Mouse (Mus musculus): Measurements from ENCODE around the gene P3h4.

P3h4 gene

DNA sequence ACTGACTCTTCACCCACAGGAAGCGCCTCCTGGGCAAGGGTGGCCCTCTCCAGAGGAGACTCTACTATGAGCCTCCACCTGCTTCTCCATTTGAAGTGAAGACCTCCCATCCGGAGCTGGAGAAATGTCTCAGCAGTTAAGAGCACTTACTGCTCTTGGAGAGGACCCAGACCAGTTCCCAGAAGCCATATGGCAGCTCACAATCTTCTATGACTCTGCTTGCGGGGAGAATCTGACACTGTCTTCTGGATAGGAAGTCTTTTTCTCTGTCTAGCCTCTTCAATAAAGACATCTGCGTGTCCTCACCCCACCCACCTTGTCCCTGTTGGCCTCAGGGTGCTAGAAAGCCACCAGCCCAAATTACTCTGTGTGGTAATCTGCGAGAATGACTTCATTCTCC is 21.7 kb downstream of the P3h4 start:
- no peak for DNase-seq (ENCODE audit: low spot score)

DNA sequence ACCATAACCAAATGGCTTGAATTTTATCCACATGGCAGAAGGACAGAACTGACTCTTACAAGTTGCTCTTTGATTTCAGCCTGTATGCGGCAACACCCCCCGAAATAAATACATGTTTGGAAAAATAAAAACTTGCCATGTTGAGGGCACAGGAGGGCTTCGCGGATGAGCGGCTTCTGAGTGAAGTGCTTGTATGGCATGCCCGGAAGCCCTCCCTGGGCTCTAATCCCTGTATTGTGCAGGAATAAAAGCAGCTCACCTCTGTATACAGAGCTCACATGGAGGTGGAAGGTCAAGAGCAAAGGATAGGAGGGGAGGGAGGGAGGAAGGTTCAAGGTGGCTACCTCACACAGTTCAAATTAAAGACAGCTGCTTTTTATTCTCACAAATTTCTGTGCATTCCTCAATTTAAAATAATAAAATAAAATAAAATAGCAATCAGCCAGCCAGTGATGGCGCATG is 22.7 kb downstream of the P3h4 start:
- DNase-seq (ENCODE audit: low spot score): no peak

- DNase-seq (ENCODE audit: low spot score): peak; percentile 51
Observed at GRCm38 (mm10) chr11:100391081-100391883, 23.4 kb downstream of the P3h4 start.

GRCm38 (mm10) chr11:100389931-100390445 is 24.6 kb downstream of the P3h4 start:
- no peak for DNase-seq (ENCODE audit: low spot score)

GRCm38 (mm10) chr11:100388588-100388987 is 26.0 kb downstream of the P3h4 start:
- no peak for DNase-seq (ENCODE audit: low spot score)

- no peak for DNase-seq (ENCODE audit: low spot score)
Observed at GRCm38 (mm10) chr11:100387589-100388375, 26.9 kb downstream of the P3h4 start.

DNA sequence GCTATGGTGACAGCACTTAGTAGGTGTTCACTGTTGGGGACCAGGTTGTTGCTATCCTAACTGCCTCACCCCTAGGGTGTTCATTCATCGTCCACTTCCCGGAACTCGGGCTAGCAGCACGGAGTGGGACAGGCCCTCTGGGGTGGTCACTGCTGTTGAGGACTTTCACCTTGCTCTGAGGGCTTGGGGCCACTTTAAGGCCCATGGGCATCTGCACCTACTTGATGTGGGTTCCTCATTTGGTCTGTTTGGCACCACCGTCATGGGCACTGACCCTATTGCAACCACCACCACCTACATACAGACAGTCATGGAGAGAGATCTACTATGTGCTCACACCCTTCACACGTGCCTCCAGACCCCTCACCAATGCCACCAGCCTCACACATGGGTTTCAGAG is 27.5 kb downstream of the P3h4 start:
- no peak for DNase-seq (ENCODE audit: low spot score)

DNA sequence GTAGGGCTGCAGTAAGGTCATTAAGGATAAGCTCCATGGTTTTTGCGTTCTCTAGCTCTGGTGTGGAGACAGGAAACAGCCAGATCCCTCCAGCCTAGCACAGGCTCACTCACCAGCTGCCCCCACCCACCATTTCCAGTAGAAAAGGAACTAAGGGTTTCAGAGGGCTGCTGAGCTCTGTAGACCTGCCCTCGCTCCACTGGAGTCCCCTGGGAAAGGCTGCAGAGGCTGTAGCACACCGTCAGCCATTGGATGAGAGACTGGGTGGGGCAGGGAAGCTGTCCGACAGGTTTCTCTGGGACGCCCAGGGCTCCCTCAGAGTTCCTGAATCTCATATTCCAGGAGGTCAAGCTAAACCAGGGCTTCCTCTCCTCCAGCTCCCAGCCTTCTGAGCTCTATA is 28.1 kb downstream of the P3h4 start:
- DNase-seq (ENCODE audit: low spot score): no peak

DNA sequence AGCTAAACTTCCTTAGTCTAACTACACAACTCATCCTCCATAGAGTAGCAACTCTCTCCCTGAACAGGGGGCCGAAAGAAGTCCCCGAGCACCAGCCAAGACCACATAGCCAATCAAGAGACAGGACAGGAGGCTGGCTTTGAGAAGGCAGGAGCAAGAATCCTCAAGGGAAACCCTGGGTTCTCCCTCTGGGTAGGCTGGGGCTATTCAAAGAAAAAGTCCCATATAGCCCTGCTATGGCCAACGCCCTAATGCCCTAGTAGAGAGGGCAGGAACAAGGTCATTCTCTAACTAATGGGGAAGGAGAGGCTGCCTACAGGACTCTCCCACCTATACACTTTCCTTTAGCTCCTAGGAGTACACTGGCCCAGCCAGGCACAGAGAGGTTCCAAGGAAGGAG is 29.6 kb downstream of the P3h4 start:
- no peak for DNase-seq (ENCODE audit: low spot score)

GRCm38 (mm10) chr11:100382682-100383081 is 32.0 kb downstream of the P3h4 start:
- DNase-seq (ENCODE audit: low spot score): no peak

GRCm38 (mm10) chr11:100379311-100379710 is 35.3 kb downstream of the P3h4 start:
- no peak for DNase-seq (ENCODE audit: low spot score)

DNA sequence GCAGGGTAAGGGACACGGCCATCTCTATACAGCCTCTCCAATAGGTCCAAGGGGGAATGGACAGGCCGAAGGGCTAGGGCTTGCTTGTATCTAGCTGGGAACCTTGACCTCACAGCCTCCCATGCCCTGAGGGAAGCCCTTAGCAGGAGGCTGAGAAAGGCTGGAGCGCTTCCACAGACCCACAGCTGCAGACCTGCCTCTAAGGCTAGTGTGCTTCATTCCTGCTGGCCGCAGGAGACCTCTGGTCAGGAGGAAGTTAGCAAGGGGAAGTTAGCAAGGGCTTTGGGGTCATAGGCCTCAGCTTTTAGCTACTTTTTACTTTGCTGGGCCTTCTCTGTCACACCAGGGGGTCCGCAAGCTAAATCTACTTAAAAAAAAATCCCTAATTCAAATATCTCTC is 36.2 kb downstream of the P3h4 start:
- no peak for DNase-seq (ENCODE audit: low spot score)

GRCm38 (mm10) chr11:100377989-100378388 is 36.6 kb downstream of the P3h4 start:
- no peak for DNase-seq (ENCODE audit: low spot score)

DNA sequence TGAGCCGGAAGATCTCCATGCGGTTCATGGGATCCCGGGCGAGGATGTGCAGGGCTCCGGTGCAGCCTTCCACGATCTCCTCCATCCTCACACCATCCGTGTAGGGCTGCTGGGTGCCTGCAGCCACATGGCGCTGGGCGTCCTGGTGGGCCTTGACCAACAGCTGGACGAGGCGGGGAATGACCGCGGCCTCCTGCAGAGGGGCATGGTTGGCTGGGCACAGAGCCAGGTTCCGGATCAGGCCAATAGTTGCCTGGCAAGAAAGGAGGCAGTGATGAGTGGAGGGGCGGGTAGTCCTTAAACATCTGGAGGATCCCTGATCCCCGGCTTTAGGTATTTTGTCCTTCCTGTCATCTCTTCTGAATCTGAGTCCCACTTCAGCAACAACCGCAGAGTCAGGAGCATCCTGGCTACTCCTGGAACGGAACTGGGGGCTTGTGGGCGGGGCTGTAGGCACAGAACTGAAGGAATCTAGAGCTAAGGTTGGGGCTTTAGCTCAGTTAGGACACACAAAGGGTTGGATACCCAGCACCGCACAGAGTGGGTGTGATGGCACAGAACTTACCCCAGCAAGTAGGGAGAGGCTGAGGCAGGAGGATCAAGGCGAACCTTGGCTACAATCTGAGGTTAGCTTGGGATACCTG is 37.8 kb downstream of the P3h4 start:
- no peak for DNase-seq (ENCODE audit: low spot score)

- DNase-seq (ENCODE audit: low spot score): no peak
Observed at GRCm38 (mm10) chr11:100376005-100376404, 38.6 kb downstream of the P3h4 start.

DNA sequence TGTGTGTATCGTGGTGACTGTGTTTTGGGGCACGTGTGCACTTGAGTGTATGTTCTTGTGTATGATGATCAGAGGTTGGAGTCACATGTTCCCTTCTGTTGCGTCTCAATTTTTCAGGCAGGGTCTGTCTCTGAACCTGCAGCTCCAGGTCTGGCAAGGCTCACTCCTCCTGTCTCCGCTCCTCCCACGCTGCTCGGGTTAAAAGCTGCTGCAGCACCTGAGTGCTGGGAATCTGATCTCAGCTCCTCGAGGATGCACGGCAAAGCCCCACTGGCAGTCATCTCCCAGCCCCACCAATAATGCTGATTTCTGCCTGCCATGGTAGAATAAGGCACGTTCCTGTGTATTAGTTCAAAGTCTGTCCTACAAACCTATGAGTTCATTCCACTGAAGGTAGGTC is 39.5 kb downstream of the P3h4 start:
- no peak for DNase-seq (ENCODE audit: low spot score)

DNA sequence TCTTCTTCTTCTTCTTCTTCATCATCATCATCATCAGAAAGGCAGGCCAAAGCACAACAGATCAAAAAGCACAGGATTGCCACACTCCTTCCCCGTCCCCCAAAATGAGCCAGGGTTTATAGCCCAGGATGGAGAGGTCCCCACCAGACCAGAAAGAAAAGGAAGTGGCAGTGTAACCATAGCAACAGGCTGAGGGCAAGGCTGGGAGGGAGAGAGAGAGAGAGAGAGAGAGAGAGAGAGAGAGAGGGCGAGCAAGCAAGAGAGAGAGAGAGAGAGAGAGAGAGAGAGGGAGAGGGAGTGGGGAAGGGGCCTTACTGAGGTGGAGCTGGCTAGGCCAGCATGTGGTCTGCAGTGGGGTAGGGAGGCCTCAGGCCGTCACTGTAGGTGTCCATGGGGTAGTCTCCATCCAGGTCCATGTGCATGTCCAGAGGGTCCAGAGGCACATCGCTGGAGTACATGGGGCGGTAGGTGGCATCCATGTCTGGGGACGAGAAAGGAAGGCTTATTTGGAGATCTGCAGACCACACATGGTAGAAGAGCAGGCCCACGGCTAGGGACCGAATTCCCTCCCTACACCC is 42.6 kb downstream of the P3h4 start:
- no peak for DNase-seq (ENCODE audit: low spot score)

DNA sequence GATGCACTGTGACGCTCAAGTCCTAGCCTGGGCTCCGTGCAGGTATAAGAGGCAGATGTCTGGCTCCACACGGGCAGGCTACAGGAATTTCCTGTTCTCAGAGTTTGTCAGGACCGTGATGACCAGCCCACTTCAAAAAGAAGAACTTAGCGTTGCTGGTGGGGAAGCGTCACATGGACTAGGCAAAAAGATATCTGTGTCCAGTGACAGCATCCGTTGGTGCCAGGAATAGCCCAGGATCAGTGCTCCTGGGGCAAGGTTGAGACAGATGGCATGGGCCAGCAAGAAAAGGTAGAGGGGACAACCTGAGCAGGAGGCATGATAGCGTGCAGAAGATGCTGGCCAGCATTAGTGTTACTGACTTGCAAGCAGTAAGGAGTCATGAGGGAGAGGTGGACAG is 44.8 kb downstream of the P3h4 start:
- DNase-seq (ENCODE audit: low spot score): no peak

DNA sequence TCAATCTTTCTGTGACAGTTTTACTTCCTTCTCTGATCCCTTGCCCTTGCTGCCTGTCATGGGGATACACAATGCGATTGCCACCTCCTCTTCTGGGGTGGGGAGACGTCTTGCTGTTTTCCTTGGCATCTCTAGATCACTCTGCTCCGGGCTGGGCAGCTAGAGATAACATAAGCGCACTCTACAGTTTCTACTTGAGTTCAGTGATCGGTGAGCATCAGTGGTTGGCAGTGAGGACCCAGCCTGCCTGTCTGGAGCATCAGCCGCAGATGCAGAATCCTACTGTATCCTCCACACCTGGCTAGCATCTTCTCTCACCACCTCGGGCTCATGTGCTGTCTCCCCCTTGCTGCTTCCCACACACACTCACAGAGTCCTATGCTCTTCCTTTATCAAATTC is 45.5 kb downstream of the P3h4 start:
- no peak for DNase-seq (ENCODE audit: low spot score)

DNA sequence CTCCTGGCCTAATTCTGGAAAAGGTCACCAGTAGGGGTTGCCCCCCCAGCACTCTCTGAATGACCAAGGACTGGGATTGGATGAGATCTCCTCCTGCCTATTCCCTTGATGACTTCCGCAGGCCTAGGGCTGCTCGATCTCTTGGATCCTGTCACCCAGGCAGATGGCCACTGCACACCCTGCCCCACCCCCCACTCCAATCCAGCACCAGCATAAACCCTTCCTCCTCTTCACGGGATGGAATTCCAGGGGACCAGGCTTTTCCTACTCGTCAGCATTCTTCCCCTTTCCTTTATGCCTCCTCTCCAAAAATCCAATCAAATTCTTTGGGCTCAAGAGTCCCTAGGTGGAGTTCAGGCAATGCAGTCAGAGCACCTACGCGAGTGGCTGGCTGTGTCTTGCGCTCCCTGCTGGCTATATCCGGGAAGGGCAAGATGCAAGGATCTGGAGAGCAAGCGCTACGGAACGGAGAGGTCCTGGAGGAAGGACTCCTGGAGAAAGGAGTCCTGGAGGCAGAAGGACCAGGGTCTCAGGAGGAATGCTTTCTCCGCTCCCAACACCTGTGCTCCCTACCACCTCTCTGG is 51.6 kb downstream of the P3h4 start:
- peak; percentile 68 for DNase-seq (ENCODE audit: low spot score)

DNA sequence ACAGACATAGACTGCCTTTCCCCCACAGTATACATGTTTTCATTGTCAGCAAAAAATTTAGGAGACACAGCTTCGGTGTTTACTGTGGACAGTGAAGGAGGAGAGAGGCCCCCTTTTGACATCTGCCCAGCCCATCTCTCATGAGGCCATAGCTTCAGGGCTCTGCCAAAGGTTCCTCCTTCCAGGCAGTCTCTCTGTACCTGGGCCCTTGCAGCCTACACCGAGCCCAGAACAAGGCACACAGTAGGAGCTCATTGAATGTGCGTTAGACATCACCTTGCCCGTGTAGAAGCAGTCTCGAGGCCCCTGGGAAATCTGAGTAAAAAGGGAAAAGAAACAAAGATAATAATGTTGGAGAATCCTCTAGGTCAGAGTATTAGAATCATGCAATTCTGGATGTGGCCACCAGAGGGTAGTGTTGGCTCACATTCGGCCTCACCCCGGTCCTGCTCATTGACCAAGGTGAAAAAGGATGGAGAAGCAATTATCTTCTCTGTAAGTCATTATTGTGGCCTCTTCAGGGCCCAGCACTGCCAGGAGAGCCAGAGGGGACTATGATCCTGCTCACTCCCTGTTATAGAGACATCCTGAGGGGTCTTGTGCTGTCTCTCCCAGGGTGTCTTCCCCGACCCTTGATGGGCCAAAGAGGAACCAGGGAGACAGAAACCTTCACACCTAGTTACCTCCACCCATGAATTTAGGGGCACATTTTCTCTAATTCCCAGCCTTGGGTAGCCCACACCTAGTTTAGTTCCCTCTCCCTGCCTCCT is 52.2 kb downstream of the P3h4 start:
- DNase-seq (ENCODE audit: low spot score): peak; percentile 81
